Mouse (Mus musculus): ENCODE results near the gene Kcnma1.
A peak's percentile ranks its signal among the peaks of the same experiment; 100 is the strongest.

Gene Kcnma1

DNA sequence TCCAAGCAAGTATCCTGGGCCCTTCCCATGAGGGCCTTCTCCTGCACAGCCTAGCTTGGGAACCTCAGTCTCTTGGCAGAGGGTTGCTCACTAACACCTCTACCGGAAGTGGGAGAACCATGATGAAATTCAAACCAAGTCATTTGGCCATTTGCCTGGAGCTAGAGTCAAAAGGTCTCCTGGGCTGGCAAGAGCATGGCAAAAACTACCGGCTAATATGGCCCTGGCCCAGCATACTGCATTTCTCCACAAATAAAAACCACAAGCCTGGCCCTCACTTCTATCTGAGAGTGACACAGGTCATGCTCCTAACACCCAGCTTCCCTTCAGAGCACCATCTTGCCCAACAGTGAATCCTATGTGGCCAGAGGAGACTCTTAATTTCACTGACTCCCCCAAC, 159.3 kb downstream of the Kcnma1 start:
- DNase-seq (ENCODE audit: low spot score) = no peak

DNA sequence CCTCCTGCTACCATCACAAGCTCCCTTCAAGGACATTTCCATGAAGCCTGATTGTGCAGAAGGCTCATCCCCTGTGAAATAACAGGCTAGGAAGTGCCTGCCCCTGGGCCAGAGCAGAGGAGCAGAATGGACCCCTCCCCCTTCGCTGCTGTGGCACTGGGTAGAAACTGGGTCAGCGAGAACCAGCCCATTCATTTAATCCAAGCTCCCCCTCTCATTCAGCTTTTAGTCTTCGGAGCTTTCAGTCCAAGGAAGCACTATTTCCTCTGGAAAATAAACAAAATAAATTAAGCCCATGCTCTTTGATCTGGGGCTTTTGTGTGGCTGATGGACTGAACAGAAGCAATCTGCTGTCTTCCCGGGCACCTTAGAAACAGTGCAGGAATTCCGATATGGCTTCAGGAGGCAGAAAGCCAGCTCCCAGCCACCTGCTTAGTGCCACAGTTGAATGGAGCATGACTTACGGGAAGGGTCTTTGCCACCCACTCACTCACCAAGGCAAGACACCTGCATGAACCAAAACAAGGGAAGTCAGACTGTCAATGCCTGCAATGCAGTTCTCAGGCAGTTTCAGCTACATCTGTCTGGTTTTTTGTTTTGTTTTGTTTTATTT, 165.7 kb downstream of the Kcnma1 start:
- no peak for DNase-seq (ENCODE audit: low spot score)

DNA sequence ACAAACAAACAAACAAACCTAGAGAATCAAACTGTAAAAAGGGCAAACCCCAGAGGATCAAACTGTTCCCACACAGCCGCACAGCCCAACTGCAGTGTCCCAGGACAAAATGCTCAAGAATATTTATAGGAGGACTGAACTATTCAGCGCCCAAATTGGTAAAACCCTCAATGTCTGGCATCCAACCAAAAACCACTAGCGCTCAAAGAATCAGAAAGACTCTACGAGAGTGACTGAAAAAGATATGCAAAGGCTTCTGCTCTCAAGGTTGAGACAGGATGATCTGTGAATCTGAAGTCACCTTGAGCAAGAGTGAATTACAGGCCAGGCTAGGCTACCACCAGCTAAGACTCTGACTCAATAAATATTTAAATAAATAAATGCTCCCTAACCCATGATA, 167.6 kb downstream of the Kcnma1 start:
- DNase-seq (ENCODE audit: low spot score) = no peak

DNA sequence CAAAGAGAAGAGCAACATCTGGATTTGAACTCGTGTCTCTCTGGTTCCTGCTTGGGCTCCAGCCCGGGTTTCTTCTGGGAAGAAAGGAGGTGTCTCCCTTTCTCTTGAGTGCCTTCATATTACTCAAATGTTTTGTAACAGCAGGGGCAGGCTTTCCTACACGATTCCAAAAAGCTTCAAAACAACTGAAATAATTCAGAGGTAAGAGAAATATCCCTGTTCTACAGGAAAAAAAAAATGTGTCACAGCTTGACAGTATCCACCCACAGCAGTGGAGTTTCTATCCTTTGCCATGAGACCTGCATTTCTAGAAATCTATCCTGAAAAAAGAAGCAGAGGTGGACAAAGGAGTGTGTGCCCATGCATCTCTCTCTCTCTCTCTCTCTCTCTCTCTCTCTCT, 172.3 kb downstream of the Kcnma1 start:
- DNase-seq (ENCODE audit: low spot score) = no peak

DNA sequence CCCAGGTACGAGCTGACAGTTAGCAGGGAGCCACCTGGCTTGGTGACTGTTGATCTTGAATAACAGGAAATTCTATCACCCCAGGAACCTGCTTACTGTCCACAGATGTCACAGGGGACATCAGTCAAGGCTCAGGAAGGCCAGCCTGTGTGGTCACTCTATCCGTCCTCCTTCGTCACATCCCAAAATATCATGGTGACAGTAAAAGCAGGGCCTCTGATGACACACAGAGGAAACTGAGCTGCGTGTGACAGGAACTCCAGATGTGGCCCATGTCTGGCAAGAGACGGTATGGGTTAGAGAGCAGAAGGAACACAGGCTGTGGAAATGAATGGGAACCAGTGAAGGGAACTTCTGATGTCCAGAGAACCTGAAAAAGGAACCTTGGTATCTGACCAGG, 174.7 kb downstream of the Kcnma1 start:
- DNase-seq (ENCODE audit: low spot score) = no peak

DNA sequence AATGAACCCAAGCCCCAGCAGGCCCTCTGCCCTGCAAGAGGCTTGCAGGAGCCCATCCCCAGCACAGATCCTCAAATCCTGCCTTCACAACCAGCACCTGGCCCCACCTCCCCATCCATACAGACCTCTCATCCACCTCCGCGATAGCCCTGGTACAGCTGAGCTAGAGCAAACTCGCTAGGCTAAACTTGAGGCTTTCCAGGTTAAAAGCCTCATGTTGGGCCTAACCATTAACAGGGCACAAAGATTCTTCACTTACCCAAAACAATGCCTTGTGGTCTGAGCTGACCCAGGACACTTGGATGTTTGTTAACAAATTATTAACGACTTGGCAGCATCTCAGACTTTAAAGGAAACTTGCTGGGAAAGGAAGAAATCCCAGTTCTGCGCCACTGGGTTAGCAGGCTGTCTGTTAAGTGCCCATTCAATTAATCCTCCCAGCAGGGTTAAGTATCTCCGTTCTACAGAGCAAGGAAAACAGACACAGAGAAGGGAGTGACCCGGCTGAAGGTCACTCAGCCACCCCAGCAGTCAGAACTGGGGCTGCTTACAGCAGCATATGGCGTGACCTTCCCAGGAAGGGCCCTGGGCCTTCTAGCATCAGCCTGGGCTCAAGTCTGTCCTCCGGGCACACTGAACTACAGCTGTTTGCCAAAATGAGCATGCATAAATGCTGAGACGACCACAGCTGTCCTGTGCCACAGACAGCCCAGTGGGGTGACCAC, 178.7 kb downstream of the Kcnma1 start:
- DNase-seq (ENCODE audit: low spot score) = no peak

DNA sequence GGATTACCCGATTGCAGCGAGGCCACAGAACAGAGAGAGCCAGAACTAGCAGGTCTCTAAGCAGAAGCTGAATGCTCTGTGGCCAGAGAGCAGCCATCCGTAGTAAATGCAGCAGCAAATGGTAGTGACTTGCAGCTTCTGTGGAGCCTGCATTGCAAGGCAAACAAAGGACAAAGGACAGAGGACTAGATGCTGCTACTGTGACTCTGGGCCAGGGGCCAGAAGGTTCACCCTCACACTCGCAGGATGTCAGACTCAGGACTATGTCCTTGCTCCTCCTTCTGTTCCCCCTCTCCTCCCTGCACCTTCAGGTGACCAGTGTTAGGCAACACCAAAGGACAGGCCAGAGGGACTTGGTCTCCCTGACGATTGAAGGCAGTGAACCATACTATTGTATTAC, 183.0 kb downstream of the Kcnma1 start:
- no peak for DNase-seq (ENCODE audit: low spot score)

DNA sequence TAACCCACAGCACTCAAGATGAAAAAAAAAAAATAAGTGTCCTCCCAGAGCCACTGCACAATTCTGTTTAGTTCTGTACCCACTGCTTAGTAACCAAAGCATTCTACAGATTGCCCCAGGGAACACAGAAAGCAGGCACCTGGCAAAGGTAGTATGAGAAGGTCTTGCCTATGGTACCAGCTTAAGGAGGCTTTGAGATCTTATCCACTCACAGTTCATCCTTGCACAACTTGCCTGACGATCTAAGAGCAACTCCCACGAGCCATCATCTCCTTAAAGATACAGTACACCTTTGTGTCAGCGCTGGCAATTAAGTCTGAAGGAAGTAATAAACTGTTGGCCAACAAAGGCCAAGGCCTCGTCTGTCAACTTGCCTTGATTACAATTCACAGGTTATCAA, 184.0 kb downstream of the Kcnma1 start:
- no peak for DNase-seq (ENCODE audit: low spot score)

DNA sequence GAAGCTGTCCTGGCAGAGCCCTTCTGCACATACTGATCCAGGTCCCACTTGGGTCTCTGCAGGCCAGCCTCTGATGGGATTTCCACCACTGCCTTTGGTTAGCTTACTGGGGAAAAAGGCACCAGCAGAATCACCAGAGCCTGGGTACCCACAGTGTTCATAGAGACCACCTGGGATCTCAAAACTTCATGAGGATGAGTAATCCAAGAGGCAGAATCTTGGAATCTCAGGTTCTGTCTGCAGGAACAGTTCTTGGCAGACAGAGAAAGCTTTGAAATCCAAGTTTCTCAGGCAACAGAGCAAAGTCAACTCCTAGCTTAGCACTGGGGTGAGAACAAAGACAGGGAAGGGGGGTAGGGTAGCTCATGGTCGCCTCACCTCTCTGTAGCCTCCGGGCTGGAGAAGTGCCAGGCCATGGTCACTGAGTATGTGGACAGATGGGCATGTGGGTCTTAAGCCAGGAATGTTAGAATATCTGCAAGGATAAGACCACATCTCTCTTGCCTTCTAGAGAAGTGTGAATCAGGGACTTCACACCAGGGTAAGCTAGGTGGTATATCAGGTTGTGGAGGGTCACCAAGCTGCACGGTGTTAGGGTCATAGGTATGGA, 185.5 kb downstream of the Kcnma1 start:
- no peak for DNase-seq (ENCODE audit: low spot score)

DNA sequence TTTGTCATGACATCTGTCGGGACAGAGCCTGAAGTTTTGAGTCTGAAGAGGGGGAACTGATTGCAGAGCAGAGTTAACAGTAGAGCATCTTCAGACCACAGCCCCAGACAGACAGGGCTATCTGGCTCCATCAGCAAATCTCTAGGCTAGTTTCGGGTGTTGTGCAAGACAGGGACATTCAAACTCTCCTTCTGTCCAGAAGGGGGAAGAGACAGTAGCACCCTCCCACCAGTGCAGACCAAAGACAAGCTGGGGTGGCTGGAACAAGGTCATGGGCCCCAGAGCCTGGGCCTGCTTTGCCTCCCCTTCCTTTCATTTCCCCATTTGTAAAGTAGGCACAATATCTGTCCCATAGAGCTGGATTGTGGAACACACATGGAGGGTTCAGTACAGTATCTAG, 189.4 kb downstream of the Kcnma1 start:
- DNase-seq (ENCODE audit: low spot score) = no peak

DNA sequence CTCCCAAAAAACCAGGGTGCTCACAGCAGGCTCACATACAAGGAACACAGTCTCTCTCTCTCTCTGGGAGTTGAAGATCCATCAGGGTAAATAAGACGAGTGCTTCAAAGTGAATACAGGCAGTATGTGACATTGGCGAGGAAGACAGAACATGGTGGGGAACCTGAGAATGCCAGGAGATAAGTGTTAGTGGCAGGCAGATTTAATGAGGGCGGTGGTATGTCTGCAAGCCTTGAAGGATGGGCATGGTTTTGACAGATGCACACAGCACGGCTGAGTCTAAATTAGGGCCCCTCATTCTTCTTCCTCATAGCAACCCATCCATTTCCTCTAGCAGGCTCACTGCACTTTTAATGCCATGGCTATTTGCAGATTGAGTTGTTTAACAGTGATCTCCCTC, 190.0 kb downstream of the Kcnma1 start:
- DNase-seq (ENCODE audit: low spot score) = no peak

DNA sequence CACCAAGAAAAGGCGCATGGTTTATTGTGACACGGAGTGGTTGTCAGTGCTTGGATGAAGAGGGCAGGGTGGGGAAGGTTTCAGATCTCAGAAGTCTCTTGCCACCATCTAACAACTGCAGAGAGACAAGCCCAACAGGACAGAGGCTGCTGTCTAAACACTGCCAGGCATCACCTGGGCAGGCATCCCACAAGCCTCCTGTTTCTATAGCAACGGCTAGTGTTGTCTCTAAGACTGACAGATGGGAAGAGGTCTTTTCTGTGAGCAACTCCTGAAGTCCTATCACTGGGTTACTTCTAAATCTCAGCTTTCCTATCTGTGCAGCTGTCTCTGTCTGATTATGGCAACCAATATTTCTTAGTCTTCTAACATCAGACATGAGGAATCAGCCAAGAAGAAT, 196.7 kb downstream of the Kcnma1 start:
- no peak for DNase-seq (ENCODE audit: low spot score)

DNA sequence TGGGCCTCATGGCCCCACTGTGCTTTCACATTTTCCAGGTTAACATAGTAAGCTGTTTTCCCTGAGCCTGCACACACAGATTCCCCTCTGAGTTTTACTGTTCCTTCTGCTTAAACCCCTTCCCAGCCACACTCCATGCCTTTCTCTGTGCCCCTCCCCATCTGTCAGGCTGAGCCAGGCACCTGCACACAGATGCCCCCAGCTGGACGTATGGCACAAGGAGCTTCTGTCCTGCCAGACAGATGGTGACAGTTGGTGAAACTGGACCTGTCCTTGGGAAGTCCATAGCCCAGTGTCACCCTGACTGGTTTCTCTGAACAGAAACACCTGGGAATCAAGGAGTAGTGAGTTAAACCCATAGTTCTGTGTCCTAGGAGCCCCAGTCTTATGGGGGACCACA, 204.2 kb downstream of the Kcnma1 start:
- DNase-seq (ENCODE audit: low spot score) = no peak

DNA sequence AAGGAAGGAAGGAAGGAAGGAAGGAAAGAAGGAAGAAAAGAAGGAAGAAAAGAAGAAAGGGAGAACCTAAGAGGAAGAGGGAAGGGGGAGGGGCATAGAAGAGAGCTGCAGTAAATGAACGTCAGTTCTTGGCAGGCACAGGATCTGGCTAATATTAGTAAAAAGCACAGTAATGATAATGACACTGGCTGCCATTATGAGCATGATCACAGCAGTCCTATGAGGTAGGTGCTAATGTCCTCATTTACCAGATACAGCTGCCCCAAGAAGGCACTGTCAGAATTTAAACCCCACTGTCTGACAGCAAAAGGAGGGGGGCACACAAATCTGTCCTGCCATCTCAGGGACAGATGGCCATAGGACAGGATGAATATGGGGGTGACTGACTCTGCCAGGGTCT, 205.2 kb downstream of the Kcnma1 start:
- DNase-seq (ENCODE audit: low spot score) = no peak

DNA sequence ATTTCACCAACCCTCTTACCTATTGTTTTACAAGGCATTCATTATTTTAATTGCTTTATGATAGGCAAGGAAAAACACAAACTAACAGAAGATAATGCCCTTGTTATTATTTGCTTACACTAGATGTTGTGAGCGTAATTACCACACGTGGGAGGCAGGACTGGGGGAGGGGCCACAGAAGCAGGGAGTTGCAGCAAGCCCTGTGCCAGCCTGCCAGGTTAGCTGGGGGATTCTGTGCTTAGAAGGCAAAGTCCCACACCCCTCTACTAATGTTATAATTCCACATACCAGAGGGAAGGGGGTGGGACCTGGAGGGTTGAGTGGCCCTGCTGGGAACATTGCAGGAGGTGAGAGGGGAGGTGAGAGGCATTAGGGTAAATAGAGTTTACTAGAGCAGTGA, 207.9 kb downstream of the Kcnma1 start:
- DNase-seq (ENCODE audit: low spot score) = no peak

DNA sequence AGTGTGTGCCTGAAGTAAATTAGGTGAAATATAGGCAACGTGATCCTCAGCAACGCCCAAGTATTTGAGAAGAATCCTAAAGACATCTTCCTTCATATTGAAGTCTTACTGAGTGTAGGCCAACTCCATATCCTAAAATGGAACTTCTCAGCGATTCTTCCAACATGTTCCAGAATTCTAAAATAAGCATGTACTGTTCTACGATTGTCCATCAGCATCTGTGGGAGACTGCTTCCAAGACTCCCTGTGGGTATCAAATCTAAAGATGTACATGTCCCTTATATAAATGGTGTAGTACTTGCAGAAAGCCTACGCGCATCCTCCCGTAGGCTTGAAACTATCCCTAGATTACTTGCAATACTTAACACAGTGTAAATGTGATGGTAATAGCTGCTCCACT, 217.4 kb downstream of the Kcnma1 start:
- DNase-seq (ENCODE audit: low spot score) = no peak

DNA sequence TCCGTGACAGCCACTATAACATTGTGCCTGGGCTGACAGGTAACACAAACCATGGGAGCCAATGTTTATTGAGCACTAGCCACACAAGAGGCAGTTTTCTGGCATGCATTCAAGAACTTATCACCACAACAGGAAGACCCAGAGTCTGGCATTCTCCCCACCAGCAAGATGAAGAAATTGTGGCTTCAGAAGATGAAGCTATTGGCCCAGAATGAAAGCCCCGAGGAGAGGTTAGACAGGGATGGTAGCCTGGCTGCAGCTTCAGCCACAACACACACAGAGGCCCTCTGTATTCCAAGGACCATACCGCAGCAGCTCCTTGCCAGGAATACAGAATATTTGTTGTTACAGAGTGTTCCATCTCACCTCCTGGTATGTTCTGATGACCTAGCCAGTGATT, 221.6 kb downstream of the Kcnma1 start:
- no peak for DNase-seq (ENCODE audit: low spot score)

DNA sequence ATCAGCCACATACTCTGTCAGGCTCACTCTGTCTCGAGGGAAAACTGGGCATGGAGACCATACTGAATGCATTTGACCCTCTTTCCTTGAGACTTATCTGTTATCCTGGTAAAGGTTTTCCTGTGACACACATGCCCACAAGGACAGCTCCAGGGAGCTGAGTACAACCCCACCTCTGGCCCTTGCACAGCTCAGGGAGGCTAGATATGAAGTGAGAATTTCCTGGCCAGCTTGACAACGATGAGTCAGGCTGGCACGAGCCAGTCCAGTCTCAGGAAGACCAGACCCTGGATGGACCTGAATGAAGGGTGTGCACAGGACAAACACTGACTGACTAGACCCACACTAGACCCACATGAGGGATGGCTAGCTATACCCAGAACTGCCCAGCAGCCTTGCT, 222.2 kb downstream of the Kcnma1 start:
- DNase-seq (ENCODE audit: low spot score) = no peak

DNA sequence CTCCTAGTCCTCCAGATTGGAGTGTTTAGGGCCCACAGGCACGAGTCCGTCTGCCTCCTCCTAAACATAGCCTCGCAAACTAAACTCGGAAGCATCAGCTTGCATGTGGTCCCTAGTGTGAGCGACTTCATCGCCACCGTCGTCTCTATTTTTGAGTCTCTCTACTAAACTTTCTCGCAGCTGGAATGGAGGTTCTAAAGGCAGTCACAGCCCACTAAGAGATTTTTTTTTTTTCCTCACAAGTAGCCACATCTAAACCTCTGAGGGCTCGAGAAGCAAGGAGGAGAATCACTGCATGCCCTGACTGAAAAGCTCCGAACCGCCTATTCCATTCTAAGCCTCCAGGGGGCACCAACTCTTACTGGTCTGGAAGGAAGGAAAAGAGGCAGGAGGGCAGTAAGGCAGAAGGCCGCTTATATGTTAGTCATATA, 223.0 kb downstream of the Kcnma1 start:
- DNase-seq (ENCODE audit: low spot score) = peak; percentile 80

DNA sequence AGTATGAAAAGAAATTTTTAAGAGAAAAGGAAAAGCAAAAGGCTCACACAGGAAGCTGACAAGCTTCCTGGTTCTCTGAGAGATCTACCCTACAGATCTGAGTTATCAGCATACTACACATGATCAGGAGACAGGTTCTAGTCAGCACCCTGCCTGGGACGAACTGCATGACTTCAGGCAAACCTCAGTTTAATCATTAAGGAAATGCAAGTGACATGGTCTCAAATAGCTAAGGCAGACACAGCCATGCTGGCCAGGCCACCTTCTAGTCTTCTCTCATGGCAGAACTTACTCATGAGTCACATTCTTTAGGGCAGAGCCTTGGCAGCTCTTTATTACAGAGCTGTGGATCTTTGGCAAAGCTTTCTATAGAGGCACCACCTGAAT, 227.6 kb downstream of the Kcnma1 start:
- DNase-seq (ENCODE audit: low spot score) = no peak

DNA sequence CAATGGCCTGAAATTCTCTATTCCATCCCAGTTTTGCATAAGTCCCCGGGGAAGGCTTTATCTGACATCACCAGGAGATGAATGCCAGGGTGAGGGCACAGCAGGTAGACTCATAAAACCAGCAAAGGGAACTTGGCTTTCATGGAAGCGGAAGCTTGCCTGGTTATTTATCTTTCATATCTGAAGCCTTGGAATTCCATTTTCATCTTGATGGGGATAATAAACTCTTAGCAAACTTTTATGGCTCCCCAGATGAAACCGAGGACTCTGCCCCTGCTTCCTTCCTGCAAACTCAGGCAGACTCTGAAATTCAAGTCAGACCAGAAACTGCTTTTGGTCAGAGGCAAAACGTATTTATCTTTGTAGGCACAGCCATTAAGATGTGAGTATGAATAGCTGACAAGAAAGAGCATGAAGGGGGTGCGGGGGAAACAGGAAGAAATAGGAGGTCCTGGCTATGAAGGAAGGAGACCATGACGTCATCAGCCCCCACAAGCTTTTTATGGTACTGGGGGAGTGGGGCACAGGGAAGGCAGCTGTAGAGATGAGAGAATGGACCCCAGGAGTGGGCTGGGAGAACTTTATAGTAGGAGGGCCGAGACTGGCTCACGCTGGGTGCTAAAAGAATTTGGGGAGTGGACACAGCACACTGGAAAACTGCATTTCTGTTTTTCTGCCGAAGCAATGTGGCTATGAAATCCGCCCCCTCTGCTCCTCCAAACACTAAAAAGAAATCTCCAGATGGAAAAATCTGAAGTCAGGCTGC, 228.2 kb downstream of the Kcnma1 start:
- DNase-seq (ENCODE audit: low spot score) = no peak

DNA sequence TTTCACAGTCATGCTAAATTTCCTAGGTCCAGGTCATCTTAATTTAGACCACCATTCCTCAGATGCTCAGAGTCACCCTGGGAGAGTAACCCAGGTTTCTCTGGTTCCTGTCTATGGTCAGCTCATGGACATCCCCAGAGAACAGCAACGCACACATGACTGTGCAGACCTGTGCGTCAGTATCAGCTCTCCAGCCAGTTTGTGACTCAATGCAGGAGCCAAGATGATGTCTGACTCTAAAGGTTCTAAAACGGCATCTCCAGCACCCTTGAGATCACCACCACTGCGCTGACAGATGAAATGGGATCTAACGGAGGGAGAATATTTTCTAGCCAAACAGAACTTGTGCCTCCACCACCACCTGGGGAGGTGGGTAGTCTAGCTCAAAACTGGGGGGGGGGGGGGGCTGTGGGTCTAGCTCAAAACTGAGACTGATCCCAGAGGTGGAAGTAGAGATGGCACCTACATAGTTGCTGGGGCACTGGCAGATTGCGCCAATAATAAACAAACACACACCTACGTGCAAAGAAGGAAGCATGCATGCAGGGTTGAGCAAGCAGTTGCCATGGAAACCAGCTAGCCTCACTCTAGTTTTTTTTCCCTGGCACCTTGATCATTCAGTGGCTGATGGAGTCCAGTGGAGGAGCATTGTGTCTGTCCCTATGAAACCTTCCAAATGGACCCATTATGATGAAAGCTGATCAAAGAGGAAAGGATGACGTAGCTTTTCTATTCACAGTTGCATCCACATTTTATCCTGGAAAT, 231.3 kb downstream of the Kcnma1 start:
- peak; percentile 67 for DNase-seq (ENCODE audit: low spot score)

Data from layer of hippocampus, adult 9-10 months (tissue).